Mouse (Mus musculus) CH12.LX (cell line): ENCODE results near the gene Tial1. TPM values are rescaled to one million over a fixed set of nuclear protein-coding genes. Genes with fewer than 3 reads are reported as not detected.

ENCODE experiments used
- DNase-seq: peaks from one replicate; pipeline ENCODE4 v3.0.0-alpha.2; 2013; ENCODE audit errors: extremely low read depth
- H3K27ac ChIP-seq: 2 replicates; pipeline ENCODE4 v1.5.1; 2012; ENCODE audit warnings: low read depth, mild to moderate bottlenecking, control low read depth, moderate library complexity; ENCODE audit not compliant: insufficient read depth
- H3K27me3 ChIP-seq: replicated peaks from 2 replicates; pipeline ENCODE3; 2012; ENCODE audit warnings: inconsistent platforms
- H3K36me3 ChIP-seq, 2 experiments: replicated peaks in 1 of 2; 2 replicates each; pipeline versions ENCODE3 to v1.6.1; 2012; ENCODE audit warnings: inconsistent platforms in 1 of 2, low read length in 1 of 2, mild to moderate bottlenecking in 1 of 2, mixed read lengths in 1 of 2, moderate library complexity in 1 of 2; ENCODE audit not compliant: control insufficient read depth in 1 of 2, insufficient read depth in 1 of 2
- H3K4me1 ChIP-seq, 2 experiments: 2 replicates each; pipeline ENCODE4 v1.6.1; 2012; ENCODE audit warnings: inconsistent platforms in 1 of 2, moderate library complexity in 1 of 2; ENCODE audit not compliant: insufficient read depth in 2 of 2, control insufficient read depth in 1 of 2
- H3K4me2 ChIP-seq: 2 replicates; pipeline ENCODE4 v1.6.1; 2012; ENCODE audit warnings: low read depth, mild to moderate bottlenecking, control low read depth; ENCODE audit not compliant: poor library complexity, insufficient read depth, severe bottlenecking
- H3K4me3 ChIP-seq, 3 experiments: fragments of 150-350 bp in 1 of 3; sonication (generic) in 1 of 3; replicated peaks in 1 of 3; 2 replicates each; pipeline versions ENCODE3 to v1.5.1; 2011 to 2012; ENCODE audit warnings: low read depth in 2 of 3, low read length in 2 of 3, mild to moderate bottlenecking in 2 of 3, moderate library complexity in 2 of 3, control low read depth in 1 of 3, improper control_type of control experiment in 1 of 3, inconsistent platforms in 1 of 3, mixed read lengths in 1 of 3; ENCODE audit not compliant: poor library complexity in 1 of 3
- H3K79me2 ChIP-seq: replicated peaks from 2 replicates; pipeline ENCODE4 v1.6.1; 2012; ENCODE audit warnings: mild to moderate bottlenecking, moderate library complexity; ENCODE audit not compliant: control insufficient read depth, poor library complexity, insufficient read depth, severe bottlenecking; ENCODE audit errors: extremely low read depth
- H3K9ac ChIP-seq: 2 replicates; pipeline ENCODE4 v1.6.1; 2012; ENCODE audit warnings: low read depth, mild to moderate bottlenecking, control low read depth, moderate library complexity; ENCODE audit not compliant: insufficient read depth
- H3K9me3 ChIP-seq: replicated peaks from 2 replicates; pipeline ENCODE3; 2012; ENCODE audit warnings: low read length, inconsistent platforms, mixed read lengths
- ETS1 ChIP-seq: conservative IDR thresholded peaks from 2 replicates; pipeline ENCODE4 v1.6.1; 2012; ENCODE audit warnings: low read depth, mild to moderate bottlenecking, inconsistent platforms, low read length, improper control_type of control experiment, moderate library complexity
- GABPA ChIP-seq: IDR thresholded peaks from 2 replicates; pipeline ENCODE4 v1.6.1; 2012; ENCODE audit warnings: low read depth, low read length, improper control_type of control experiment, inconsistent platforms; ENCODE audit not compliant: insufficient replicate concordance
- IRF4 ChIP-seq: IDR thresholded peaks from 2 replicates; pipeline ENCODE4 v1.6.1; 2014; ENCODE audit warnings: low read depth, mild to moderate bottlenecking, inconsistent platforms, low read length, improper control_type of control experiment
- JUN ChIP-seq: IDR thresholded peaks from 2 replicates; pipeline ENCODE4 v1.6.1; 2011; ENCODE audit warnings: low read depth, mild to moderate bottlenecking, low read length, improper control_type of control experiment, moderate library complexity; ENCODE audit not compliant: insufficient read depth
- KAT2A ChIP-seq: IDR thresholded peaks from 2 replicates; pipeline ENCODE4 v1.6.1; 2012; ENCODE audit warnings: low read length, improper control_type of control experiment, inconsistent platforms; ENCODE audit not compliant: insufficient replicate concordance
- MYC ChIP-seq: IDR thresholded peaks from 2 replicates; pipeline ENCODE4 v1.6.1; 2011; ENCODE audit warnings: low read depth, mild to moderate bottlenecking, improper control_type of control experiment, low read length
- NRF1 ChIP-seq: IDR thresholded peaks from 2 replicates; pipeline ENCODE4 v1.6.1; 2014; ENCODE audit warnings: low read depth, mild to moderate bottlenecking, inconsistent platforms, low read length, improper control_type of control experiment, moderate library complexity
- POLR2AphosphoS2 ChIP-seq: IDR thresholded peaks from 2 replicates; pipeline ENCODE4 v1.6.1; 2011; ENCODE audit warnings: low read depth, low read length, improper control_type of control experiment
- SIN3A ChIP-seq: IDR thresholded peaks from 2 replicates; pipeline ENCODE4 v1.6.1; 2012; ENCODE audit warnings: low read length, improper control_type of control experiment, inconsistent platforms
- USF2 ChIP-seq: conservative IDR thresholded peaks from 2 replicates; pipeline ENCODE4 v1.6.1; 2011; ENCODE audit warnings: low read depth, low read length, improper control_type of control experiment
- ZC3H11A ChIP-seq: IDR thresholded peaks from 2 replicates; pipeline ENCODE4 v1.6.1; 2012; ENCODE audit warnings: low read depth, mild to moderate bottlenecking, inconsistent platforms, low read length, improper control_type of control experiment
- dilution Hi-C: fragments of 300-500 bp; cut with MboI; formaldehyde crosslinking; loops from 2 replicates; pipeline ENCODE4 v1.14.3; 2020; ENCODE audit warnings: low sequenced_read_pairs; ENCODE audit not compliant: extremely low pct_unique_long_range_greater_than_20kb, extremely low pct_ligation_motif_present
- in situ Hi-C: fragments of 300-500 bp; cut with MboI; formaldehyde crosslinking; loops from 3 replicates; pipeline ENCODE4 v1.14.3; 2019; ENCODE audit warnings: low sequenced_read_pairs, low pct_ligation_motif_present, low pct_unique_long_range_greater_than_20kb, mixed read lengths
- polyA plus RNA-seq: library from polyadenylated mRNA; unstranded; fragments of >175 nt; gene quantifications from 2 replicates; pipeline ENCODE4 v1.2.1, GENCODE M21; 2012; ENCODE audit warnings: low read depth; ENCODE audit not compliant: insufficient read length
- total RNA-seq, 2 experiments: library from RNA; depleted of rRNA; stranded (reverse); fragments of 300-350 nt in 1 of 2; fragments of >200 nt in 1 of 2; gene quantifications; 2 replicates each; pipeline ENCODE4 v1.2.3; 2012 to 2014

The Tial1 gene
- total and polyA plus RNA-seq, 3 experiments: 43.2 to 101 (median 52.9) TPM

DNA sequence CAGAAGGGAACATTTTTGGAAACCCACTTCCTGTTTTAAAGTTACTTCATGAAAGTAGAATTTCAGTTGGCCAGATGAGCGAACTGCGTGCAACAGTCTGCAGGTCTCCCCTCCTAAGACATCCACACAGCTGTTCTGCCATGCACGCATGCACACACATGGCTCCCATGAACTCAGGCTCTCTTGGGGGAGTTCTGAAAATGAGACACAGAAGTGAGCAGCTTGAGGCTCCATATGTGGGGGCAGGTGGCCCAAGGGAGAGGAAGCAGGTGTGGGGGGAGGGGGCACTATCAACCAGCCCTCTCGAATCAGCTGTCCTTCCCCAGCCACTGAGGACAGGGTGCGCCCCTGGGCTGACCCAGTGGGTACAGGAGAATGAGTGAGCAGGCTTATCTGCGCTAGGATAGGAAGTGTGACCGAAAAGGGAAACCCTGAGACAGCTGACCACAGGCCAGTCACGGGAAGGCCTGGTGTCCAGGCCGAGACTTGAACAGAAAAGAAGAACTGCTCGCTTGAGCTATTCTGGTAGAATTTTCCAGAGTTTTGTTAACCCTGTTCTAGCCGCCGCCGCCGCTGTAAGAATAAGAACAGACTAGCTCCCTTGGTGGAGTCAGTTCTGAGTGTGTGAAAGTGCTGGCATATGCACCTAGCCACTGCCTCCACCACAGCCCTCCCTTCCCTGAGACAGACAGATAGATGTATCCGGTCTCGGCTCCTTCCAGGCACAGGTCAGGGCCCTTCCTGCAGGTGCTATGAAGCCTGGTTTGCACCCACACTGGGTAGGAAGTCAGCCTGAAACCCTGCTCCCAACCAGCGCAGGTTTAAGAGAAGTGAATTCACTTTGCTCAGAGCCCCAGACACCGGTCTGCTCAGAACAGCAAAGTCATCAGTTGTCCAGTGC lies 69.2 kb downstream of the Tial1 start (continued):
- TF ChIP-seq USF2: no peak

DNA sequence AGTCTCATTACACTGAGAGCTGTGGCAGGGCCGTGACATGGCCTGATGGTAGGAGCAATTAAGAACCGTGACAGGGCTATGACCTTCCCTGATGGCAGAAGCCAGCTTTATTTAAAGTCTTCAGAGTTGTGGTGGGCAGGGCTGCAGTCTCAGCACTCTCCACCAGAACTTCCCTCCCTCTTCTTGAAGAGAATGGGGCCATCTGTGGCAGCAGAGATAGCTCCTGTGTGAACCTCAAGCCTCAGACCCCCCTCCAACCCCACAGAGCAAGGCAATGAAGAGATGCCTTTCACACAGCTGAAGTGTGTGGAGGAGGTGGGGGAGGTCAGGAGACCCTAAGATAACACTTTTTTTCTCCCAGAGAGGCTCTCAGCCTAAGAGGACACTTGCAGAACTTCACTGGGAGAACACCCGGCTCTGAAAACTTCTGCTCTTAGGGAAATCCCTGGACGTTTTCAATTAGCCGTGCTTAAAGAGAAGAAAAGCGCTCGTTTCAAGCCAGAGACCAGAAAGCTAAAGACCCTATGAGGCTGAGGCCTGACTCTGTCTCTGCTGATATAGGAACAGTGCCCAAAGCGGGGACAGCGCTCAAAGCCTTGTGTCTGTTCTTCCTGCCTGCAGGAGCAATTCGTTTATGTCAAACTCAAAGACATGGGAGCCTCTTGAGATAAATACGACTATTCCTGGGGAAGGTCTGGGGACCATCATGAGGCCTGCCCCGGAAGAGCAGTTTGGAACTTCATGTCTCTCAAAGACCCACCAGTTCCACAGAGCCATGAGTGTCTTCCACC lies 70.1 kb downstream of the Tial1 start:
- in situ Hi-C loops: no loop called here
- Histone ChIP-seq H3K27me3 (no peaks in the 10 kb centered on the region), H3K9me3 (no peaks in the 10 kb centered on the region), H3K79me2 (no peaks in the 10 kb centered on the region), H3K27ac (no peak overlapping the region), H3K36me3 (no peaks in the 10 kb centered on the region), H3K4me1 (peaks cover 12 to 32% of the 10 kb centered on the region in 2 experiments), H3K4me2 (peak overlapping the region; percentile 75), H3K4me3 (no peak overlapping the region), H3K9ac (0 out of 2 replicates have a peak overlapping the region, but pooled peaks have one; percentile 10)
- TF ChIP-seq NRF1 (no peak), JUN (no peak), IRF4 (no peak), SIN3A (no peak), POLR2AphosphoS2 (no peak), KAT2A (no peak), GABPA (no peak), ETS1 (no peak), ZC3H11A (no peak), MYC (no peak)
- dilution Hi-C loops: no loop called here
- peak; percentile 18 for DNase-seq

Other genes starting within 250 kb of the Tial1 start
- 10.7 and 11.6 TPM in 2 replicates for gene Armc5, start 224.4 kb downstream of the Tial1 start, total RNA-seq (2012; rRNA removed)
- 5.0 and 6.0 TPM in 2 replicates for gene Armc5, start 224.4 kb downstream of the Tial1 start, total RNA-seq (2014; rRNA removed)
- gene Armc5, start 224.4 kb downstream of the Tial1 start, polyA plus RNA-seq: 12.2 and 14.4 TPM in 2 replicates
- gene 9130023H24Rik, start 223.7 kb downstream of the Tial1 start, total RNA-seq (2012; rRNA removed): 3.2 TPM in 2 replicates
- 2.1 and 2.2 TPM in 2 replicates for gene 9130023H24Rik, start 223.7 kb downstream of the Tial1 start, total RNA-seq (2014; rRNA removed)
- 1.7 and 2.1 TPM in 2 replicates for gene 9130023H24Rik, start 223.7 kb downstream of the Tial1 start, polyA plus RNA-seq
- 0.17 TPM in 1 of 2 replicates, not detected in the other for gene Tgfb1i1, start 214.9 kb downstream of the Tial1 start, total RNA-seq (2012; rRNA removed)
- not detected in 2 replicates for gene Tgfb1i1, start 214.9 kb downstream of the Tial1 start, total RNA-seq (2014; rRNA removed)
- gene Tgfb1i1, start 214.9 kb downstream of the Tial1 start, polyA plus RNA-seq: 0.36 and 0.55 TPM in 2 replicates
- gene Slc5a2, start 196.1 kb downstream of the Tial1 start, total RNA-seq (2012; rRNA removed): 0.21 and 0.25 TPM in 2 replicates
- gene Slc5a2, start 196.1 kb downstream of the Tial1 start, total RNA-seq (2014; rRNA removed): not detected in 2 replicates
- not detected in 2 replicates for gene Slc5a2, start 196.1 kb downstream of the Tial1 start, polyA plus RNA-seq
- gene BC017158, start 163.5 kb downstream of the Tial1 start, total RNA-seq (2012; rRNA removed): 6.1 and 8.1 TPM in 2 replicates
- gene BC017158, start 163.5 kb downstream of the Tial1 start, total RNA-seq (2014; rRNA removed): 4.7 and 4.9 TPM in 2 replicates
- gene BC017158, start 163.5 kb downstream of the Tial1 start, polyA plus RNA-seq: 11.5 and 14.5 TPM in 2 replicates
- gene Rgs10, start 43.0 kb downstream of the Tial1 start, total RNA-seq (2012; rRNA removed): 7.4 and 11.7 TPM in 2 replicates
- 4.3 and 6.5 TPM in 2 replicates for gene Rgs10, start 43.0 kb downstream of the Tial1 start, total RNA-seq (2014; rRNA removed)
- 5.4 and 8.3 TPM in 2 replicates for gene Rgs10, start 43.0 kb downstream of the Tial1 start, polyA plus RNA-seq
- gene Bag3, start 61.9 kb upstream of the Tial1 start, total RNA-seq (2012; rRNA removed): 0.13 and 0.17 TPM in 2 replicates
- gene Bag3, start 61.9 kb upstream of the Tial1 start, total RNA-seq (2014; rRNA removed): not detected in 2 replicates
- gene Bag3, start 61.9 kb upstream of the Tial1 start, polyA plus RNA-seq: 0.15 and 0.24 TPM in 2 replicates
- gene Inpp5f, start 149.6 kb upstream of the Tial1 start, total RNA-seq (2012; rRNA removed): 3.5 and 4.0 TPM in 2 replicates
- gene Inpp5f, start 149.6 kb upstream of the Tial1 start, total RNA-seq (2014; rRNA removed): 5.5 and 7.3 TPM in 2 replicates
- 5.7 and 6.2 TPM in 2 replicates for gene Inpp5f, start 149.6 kb upstream of the Tial1 start, polyA plus RNA-seq